Mouse (Mus musculus): Measurements from ENCODE around the gene Gm42372. TPM values are rescaled to one million over a fixed set of nuclear protein-coding genes. Genes with fewer than 3 reads are reported as not detected.

Gene Gm42372
- polyA plus RNA-seq, 1 experiment from 2014 or later: 1.5 TPM

GRCm38 (mm10) chr7:17028923-17029322 lies 46.0 kb downstream of the Gm42372 start:
- WGBS: 80% methylated on average over 7 of the region's 7 CpGs
- H3K9ac ChIP-seq: no peak overlapping the region
- H3K4me2 ChIP-seq (replicated peaks): no peak overlapping the region
- H3K4me3 ChIP-seq: no peak overlapping the region
- no peak overlapping the region for H3K27ac ChIP-seq
- no peaks in the 10 kb centered on the region for H3K27me3 ChIP-seq (replicated peaks)
- H3K9me3 ChIP-seq: no peaks in the 10 kb centered on the region
- H3K4me1 ChIP-seq: peaks cover 24% of the 10 kb centered on the region
- no peak for ATAC-seq (ENCODE audit: low FRiP score, low read depth)
- H3K36me3 ChIP-seq: peaks cover 7% of the 10 kb centered on the region; the same call in 1 of the 2 replicates

- H3K4me1 ChIP-seq: peaks cover 20% of the 10 kb centered on the region
- no peak overlapping the region for H3K27ac ChIP-seq
- H3K9me3 ChIP-seq: no peaks in the 10 kb centered on the region
- 84% methylated on average over 7 of the region's 7 CpGs for WGBS
- H3K4me2 ChIP-seq (replicated peaks): no peak overlapping the region
- H3K4me3 ChIP-seq: no peak overlapping the region
- no peak overlapping the region for H3K9ac ChIP-seq
- no peak for ATAC-seq (ENCODE audit: low FRiP score, low read depth)
- H3K27me3 ChIP-seq (replicated peaks): no peaks in the 10 kb centered on the region
- H3K36me3 ChIP-seq: no peaks in the 10 kb centered on the region
Measured at GRCm38 (mm10) chr7:17030239-17030638, 47.4 kb downstream of the Gm42372 start.

Other genes starting within 250 kb of the Gm42372 start
- gene Ap2s1, start 244.7 kb upstream of the Gm42372 start, polyA plus RNA-seq (2016; fragmentation: Nextera tagmentation; extraction: Ambion mirVana): 286 and 298 TPM in 2 replicates
- 17.8 and 18.9 TPM in 2 replicates for gene Slc1a5, start 201.7 kb upstream of the Gm42372 start, polyA plus RNA-seq (2016; fragmentation: Nextera tagmentation; extraction: Ambion mirVana)
- gene Strn4, start 167.2 kb upstream of the Gm42372 start, polyA plus RNA-seq (2016; fragmentation: Nextera tagmentation; extraction: Ambion mirVana): 170 and 172 TPM in 2 replicates
- 35.7 and 36.2 TPM in 2 replicates for gene Fkrp, start 166.4 kb upstream of the Gm42372 start, polyA plus RNA-seq (2016; fragmentation: Nextera tagmentation; extraction: Ambion mirVana)
- gene Prkd2, start 140.2 kb upstream of the Gm42372 start, polyA plus RNA-seq (2016; fragmentation: Nextera tagmentation; extraction: Ambion mirVana): 9.5 and 10.4 TPM in 2 replicates
- 9.0 and 10.2 TPM in 2 replicates for gene Dact3, start 107.8 kb upstream of the Gm42372 start, polyA plus RNA-seq (2016; fragmentation: Nextera tagmentation; extraction: Ambion mirVana)
- gene Gng8, start 91.3 kb upstream of the Gm42372 start, polyA plus RNA-seq (2016; fragmentation: Nextera tagmentation; extraction: Ambion mirVana): 8.4 and 9.6 TPM in 2 replicates
- gene Ptgir, start 76.6 kb upstream of the Gm42372 start, polyA plus RNA-seq (2016; fragmentation: Nextera tagmentation; extraction: Ambion mirVana): 1.5 and 3.0 TPM in 2 replicates
- 213 and 232 TPM in 2 replicates for gene Calm3, start 59.0 kb upstream of the Gm42372 start, polyA plus RNA-seq (2016; fragmentation: Nextera tagmentation; extraction: Ambion mirVana)
- 40.2 and 47.5 TPM in 2 replicates for gene Pnmal2, start 38.4 kb upstream of the Gm42372 start, polyA plus RNA-seq (2016; fragmentation: Nextera tagmentation; extraction: Ambion mirVana)
- gene Pnmal1, start 23.4 kb upstream of the Gm42372 start, polyA plus RNA-seq (2016; fragmentation: Nextera tagmentation; extraction: Ambion mirVana): 25.6 and 26.2 TPM in 2 replicates
- 7.9 and 15.3 TPM in 2 replicates for gene Ccdc8, start 9.6 kb downstream of the Gm42372 start, polyA plus RNA-seq (2016; fragmentation: Nextera tagmentation; extraction: Ambion mirVana)
- 112 and 113 TPM in 2 replicates for gene Ppp5c, start 44.8 kb downstream of the Gm42372 start, polyA plus RNA-seq (2016; fragmentation: Nextera tagmentation; extraction: Ambion mirVana)
- 5.2 and 5.7 TPM in 2 replicates for gene Hif3a, start 79.3 kb downstream of the Gm42372 start, polyA plus RNA-seq (2016; fragmentation: Nextera tagmentation; extraction: Ambion mirVana)
- gene Psg16, start 91.0 kb downstream of the Gm42372 start, polyA plus RNA-seq (2016; fragmentation: Nextera tagmentation; extraction: Ambion mirVana): 0.27 and 0.28 TPM in 2 replicates
- gene Ceacam3, start 167.2 kb downstream of the Gm42372 start, polyA plus RNA-seq (2016; fragmentation: Nextera tagmentation; extraction: Ambion mirVana): not detected in 2 replicates
- gene Psg29, start 220.4 kb downstream of the Gm42372 start, polyA plus RNA-seq (2016; fragmentation: Nextera tagmentation; extraction: Ambion mirVana): not detected in 2 replicates

Measured in neural tube, embryonic 12.5 days (tissue).